Mouse (Mus musculus): Measurements from ENCODE around the gene Orai2. TPM values are rescaled to one million over a fixed set of nuclear protein-coding genes. Genes with fewer than 3 reads are reported as not detected.

Orai2 gene
- total and polyA plus RNA-seq, 3 experiments, result 7.3 to 8.8 (median 7.4) TPM

DNA sequence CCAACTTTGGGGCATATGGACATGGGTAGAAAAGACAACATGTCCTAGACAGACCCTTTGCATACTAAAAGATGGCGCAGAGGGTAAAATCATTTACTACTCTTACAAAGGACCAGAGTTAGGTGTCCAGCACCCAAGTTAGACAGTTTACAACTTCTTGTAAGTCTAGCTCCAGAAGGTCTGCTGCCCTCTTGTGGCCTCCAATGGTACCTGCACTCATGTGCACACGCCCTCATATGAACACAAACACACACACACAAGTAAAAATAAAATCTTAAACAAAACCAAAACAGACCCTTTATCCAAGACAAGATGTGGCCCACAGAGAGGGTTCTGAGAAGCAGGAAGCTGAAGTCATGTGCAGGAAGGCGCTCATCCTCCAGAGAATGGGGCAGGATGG lies 2.4 kb downstream of the Orai2 start:
- H3K9ac ChIP-seq (ENCODE audit: insufficient read depth, low read depth), result no peak overlapping the region
- in situ Hi-C loops (cut with MboI; ENCODE audit: low pct_ligation_motif_present, low pct_unique_long_range_greater_than_20kb, low sequenced_read_pairs), result no loop called here
- dilution Hi-C loops (cut with MboI; ENCODE audit: extremely low pct_ligation_motif_present, extremely low pct_unique_long_range_greater_than_20kb, low sequenced_read_pairs), result no loop called here
- H3K27me3 ChIP-seq (replicated peaks), result no peaks in the 10 kb centered on the region
- peaks cover 6 to 42% of the 10 kb centered on the region in 2 experiments; a peak in 3 of 4 replicates for H3K4me1 ChIP-seq (ENCODE audit: control insufficient read depth in 1 of 2, insufficient read depth in 2 of 2)
- peaks cover 16 to 55% of the 10 kb centered on the region in 2 experiments for H3K36me3 ChIP-seq (replicated peaks in 1 of 2; ENCODE audit: control insufficient read depth in 1 of 2, insufficient read depth in 1 of 2, low read length in 1 of 2)
- H3K9me3 ChIP-seq (replicated peaks; ENCODE audit: low read length), result peaks cover 7% of the 10 kb centered on the region
- no peak overlapping the region for H3K27ac ChIP-seq (ENCODE audit: insufficient read depth, low read depth)
- H3K79me2 ChIP-seq (replicated peaks; ENCODE audit: control insufficient read depth, extremely low read depth, insufficient read depth, poor library complexity, severe bottlenecking), result no peaks in the 10 kb centered on the region
- no peak overlapping the region for H3K4me2 ChIP-seq (ENCODE audit: insufficient read depth, low read depth, poor library complexity, severe bottlenecking)
- no peak for DNase-seq (ENCODE audit: extremely low read depth)
- TF ChIP-seq RCOR1 (conservative IDR thresholded peaks at IDR 0.05; ENCODE audit: low read depth, low read length), result no peak
- peak; percentile 13 to 43; a peak in 2 of 4 replicates for TF ChIP-seq CTCF (conservative IDR thresholded peaks at IDR 0.05 in 1 of 2, IDR thresholded peaks at IDR 0.05 in 1 of 2; ENCODE audit: low read depth in 2 of 2, low read length in 2 of 2)
- H3K4me3 ChIP-seq (replicated peaks in 1 of 3; ENCODE audit: low read depth in 2 of 3, low read length in 2 of 3, poor library complexity in 1 of 3), result no peak overlapping the region

GRCm38 (mm10) chr5:136167296-136167695 lies 3.2 kb downstream of the Orai2 start:
- in situ Hi-C loops (cut with MboI; ENCODE audit: low pct_ligation_motif_present, low pct_unique_long_range_greater_than_20kb, low sequenced_read_pairs) (no loop called here), dilution Hi-C loops (cut with MboI; ENCODE audit: extremely low pct_ligation_motif_present, extremely low pct_unique_long_range_greater_than_20kb, low sequenced_read_pairs) (no loop called here)
- Histone ChIP-seq H3K27ac (ENCODE audit: insufficient read depth, low read depth) (no peak overlapping the region), H3K4me2 (ENCODE audit: insufficient read depth, low read depth, poor library complexity, severe bottlenecking) (no peak overlapping the region), H3K36me3 (replicated peaks in 1 of 2; ENCODE audit: control insufficient read depth in 1 of 2, insufficient read depth in 1 of 2, low read length in 1 of 2) (peaks cover 16 to 60% of the 10 kb centered on the region in 2 experiments), H3K9ac (ENCODE audit: insufficient read depth, low read depth) (no peak overlapping the region), H3K4me3 (replicated peaks in 1 of 3; ENCODE audit: low read depth in 2 of 3, low read length in 2 of 3, poor library complexity in 1 of 3) (no peak overlapping the region), H3K9me3 (replicated peaks; ENCODE audit: low read length) (peaks cover 7% of the 10 kb centered on the region), H3K27me3 (replicated peaks) (no peaks in the 10 kb centered on the region), H3K79me2 (replicated peaks; ENCODE audit: control insufficient read depth, extremely low read depth, insufficient read depth, poor library complexity, severe bottlenecking) (no peaks in the 10 kb centered on the region), H3K4me1 (ENCODE audit: control insufficient read depth in 1 of 2, insufficient read depth in 2 of 2) (peaks cover 4 to 37% of the 10 kb centered on the region in 2 experiments; a peak in 3 of 4 replicates)
- TF ChIP-seq UBTF (IDR thresholded peaks at IDR 0.05; ENCODE audit: low read depth, low read length) (no peak), RCOR1 (conservative IDR thresholded peaks at IDR 0.05; ENCODE audit: low read depth, low read length) (no peak), MAFK (IDR thresholded peaks at IDR 0.05; ENCODE audit: insufficient replicate concordance, low read length) (no peak)
- no peak for DNase-seq (ENCODE audit: extremely low read depth)

DNA sequence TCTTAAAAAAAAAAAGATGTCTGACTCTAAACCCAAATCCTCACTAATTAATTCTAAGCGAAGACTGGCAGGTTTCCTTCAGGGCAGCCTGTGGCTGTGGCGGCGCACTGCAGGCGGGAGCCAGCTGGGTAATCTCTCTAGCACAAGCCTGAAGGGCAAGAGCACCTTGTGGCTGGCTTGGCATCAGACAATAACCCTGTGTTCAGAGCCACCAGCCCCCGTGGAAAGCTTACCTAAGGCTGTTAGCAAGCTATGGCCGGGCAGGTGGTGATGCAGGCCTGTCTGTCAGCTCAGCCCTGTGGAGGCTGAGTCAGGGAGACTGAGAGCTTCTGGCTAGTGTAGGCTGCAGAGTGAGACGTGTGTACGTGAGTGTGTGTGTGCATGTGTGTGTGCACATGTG lies 5.3 kb downstream of the Orai2 start:
- no peaks in the 10 kb centered on the region for H3K27me3 ChIP-seq (replicated peaks)
- dilution Hi-C loops (cut with MboI; ENCODE audit: extremely low pct_ligation_motif_present, extremely low pct_unique_long_range_greater_than_20kb, low sequenced_read_pairs), result no loop called here
- in situ Hi-C loops (cut with MboI; ENCODE audit: low pct_ligation_motif_present, low pct_unique_long_range_greater_than_20kb, low sequenced_read_pairs), result no loop called here
- TF ChIP-seq NELFE (IDR thresholded peaks at IDR 0.05; ENCODE audit: low read depth, low read length) (no peak), UBTF (IDR thresholded peaks at IDR 0.05; ENCODE audit: low read depth, low read length) (no peak), PAX5 (IDR thresholded peaks at IDR 0.05; ENCODE audit: low read length) (no peak), USF2 (conservative IDR thresholded peaks at IDR 0.05; ENCODE audit: low read depth, low read length) (no peak), BHLHE40 (IDR thresholded peaks at IDR 0.05; ENCODE audit: low read depth, low read length) (no peak), RAD21 (IDR thresholded peaks at IDR 0.05; ENCODE audit: low read depth, low read length) (no peak), JUN (IDR thresholded peaks at IDR 0.05; ENCODE audit: insufficient read depth, low read depth, low read length) (no peak), MAX (IDR thresholded peaks at IDR 0.05; ENCODE audit: low read length) (no peak), RCOR1 (conservative IDR thresholded peaks at IDR 0.05; ENCODE audit: low read depth, low read length) (no peak), MAFK (IDR thresholded peaks at IDR 0.05; ENCODE audit: insufficient replicate concordance, low read length) (no peak), CTCF (conservative IDR thresholded peaks at IDR 0.05 in 1 of 2, IDR thresholded peaks at IDR 0.05 in 1 of 2; ENCODE audit: low read depth in 2 of 2, low read length in 2 of 2) (no peak), USF1 (IDR thresholded peaks at IDR 0.05; ENCODE audit: low read depth, low read length) (no peak), ZMIZ1 (IDR thresholded peaks at IDR 0.05; ENCODE audit: low read depth, low read length) (no peak), ZNF384 (IDR thresholded peaks at IDR 0.05; ENCODE audit: low read depth, low read length) (no peak), EP300 (IDR thresholded peaks at IDR 0.05; ENCODE audit: low read length) (no peak), E2F4 (IDR thresholded peaks at IDR 0.05; ENCODE audit: insufficient replicate concordance, low read depth, low read length) (no peak), JUND (conservative IDR thresholded peaks at IDR 0.05; ENCODE audit: low read depth, low read length) (no peak)
- H3K9me3 ChIP-seq (replicated peaks; ENCODE audit: low read length), result peaks cover 7% of the 10 kb centered on the region
- H3K4me1 ChIP-seq (ENCODE audit: control insufficient read depth in 1 of 2, insufficient read depth in 2 of 2), result peaks cover 0 to 20% of the 10 kb centered on the region in 2 experiments; a peak in 2 of 4 replicates
- no peak overlapping the region for H3K9ac ChIP-seq (ENCODE audit: insufficient read depth, low read depth)
- DNase-seq (ENCODE audit: extremely low read depth), result no peak
- H3K36me3 ChIP-seq (replicated peaks in 1 of 2; ENCODE audit: control insufficient read depth in 1 of 2, insufficient read depth in 1 of 2, low read length in 1 of 2), result peaks cover 23 to 78% of the 10 kb centered on the region in 2 experiments
- no peak overlapping the region for H3K4me3 ChIP-seq (replicated peaks in 1 of 3; ENCODE audit: low read depth in 2 of 3, low read length in 2 of 3, poor library complexity in 1 of 3)
- H3K27ac ChIP-seq (ENCODE audit: insufficient read depth, low read depth), result no peak overlapping the region
- H3K4me2 ChIP-seq (ENCODE audit: insufficient read depth, low read depth, poor library complexity, severe bottlenecking), result no peak overlapping the region
- no peaks in the 10 kb centered on the region for H3K79me2 ChIP-seq (replicated peaks; ENCODE audit: control insufficient read depth, extremely low read depth, insufficient read depth, poor library complexity, severe bottlenecking)

Data from CH12.LX (cell line).